Mouse (Mus musculus) limb, embryonic 10.5 days (tissue): ENCODE results near the gene Prkar1b. TPM values are rescaled to one million over a fixed set of nuclear protein-coding genes. Genes with fewer than 3 reads are reported as not detected.
A peak's percentile ranks its signal among the peaks of the same experiment; 100 is the strongest.

Experiments used
- DNase-seq: peaks from one replicate; pipeline ENCODE4 v3.0.0-alpha.2; 2017; ENCODE audit warnings: low spot score
- H3K27ac ChIP-seq: fragments of 300-500 bp; sonication (generic); 2 replicates; pipeline ENCODE4 v1.5.1; 2016; ENCODE audit warnings: mild to moderate bottlenecking
- H3K27me3 ChIP-seq: fragments of 300-500 bp; sonication (generic); 2 replicates; pipeline ENCODE4 v1.6.1; 2016; ENCODE audit warnings: low read depth, mild to moderate bottlenecking; ENCODE audit not compliant: poor library complexity, severe bottlenecking
- H3K36me3 ChIP-seq: fragments of 300-500 bp; sonication (generic); 2 replicates; pipeline ENCODE4 v1.6.1; 2016; ENCODE audit warnings: mild to moderate bottlenecking, moderate library complexity
- H3K4me1 ChIP-seq: fragments of 300-500 bp; sonication (generic); 2 replicates; pipeline ENCODE4 v1.6.1; 2016
- H3K4me3 ChIP-seq: fragments of 300-500 bp; sonication (generic); 2 replicates; pipeline ENCODE4 v1.5.1; 2016; ENCODE audit warnings: mild to moderate bottlenecking, moderate library complexity
- H3K9me3 ChIP-seq: fragments of 300-500 bp; sonication (generic); replicated peaks from 2 replicates; pipeline ENCODE4 v1.6.1; 2016; ENCODE audit warnings: mild to moderate bottlenecking
- WGBS: fragments of 180-500 bp; shearing (Covaris S2); methylation state at CpG from one replicate; pipeline ENCODE4 v1.1.7; 2016; 5-methylcytosine and 5-hydroxymethylcytosine counted together
- polyA plus RNA-seq: library from polyadenylated mRNA; unstranded; fragments of >200 nt; fragmentation: Nextera tagmentation; extraction: Ambion mirVana; gene quantifications from 2 replicates; pipeline ENCODE4 v1.2.1, GENCODE M21; 2016

Prkar1b gene
- polyA plus RNA-seq, 1 experiment from 2014 or later: 4.9 TPM

DNA sequence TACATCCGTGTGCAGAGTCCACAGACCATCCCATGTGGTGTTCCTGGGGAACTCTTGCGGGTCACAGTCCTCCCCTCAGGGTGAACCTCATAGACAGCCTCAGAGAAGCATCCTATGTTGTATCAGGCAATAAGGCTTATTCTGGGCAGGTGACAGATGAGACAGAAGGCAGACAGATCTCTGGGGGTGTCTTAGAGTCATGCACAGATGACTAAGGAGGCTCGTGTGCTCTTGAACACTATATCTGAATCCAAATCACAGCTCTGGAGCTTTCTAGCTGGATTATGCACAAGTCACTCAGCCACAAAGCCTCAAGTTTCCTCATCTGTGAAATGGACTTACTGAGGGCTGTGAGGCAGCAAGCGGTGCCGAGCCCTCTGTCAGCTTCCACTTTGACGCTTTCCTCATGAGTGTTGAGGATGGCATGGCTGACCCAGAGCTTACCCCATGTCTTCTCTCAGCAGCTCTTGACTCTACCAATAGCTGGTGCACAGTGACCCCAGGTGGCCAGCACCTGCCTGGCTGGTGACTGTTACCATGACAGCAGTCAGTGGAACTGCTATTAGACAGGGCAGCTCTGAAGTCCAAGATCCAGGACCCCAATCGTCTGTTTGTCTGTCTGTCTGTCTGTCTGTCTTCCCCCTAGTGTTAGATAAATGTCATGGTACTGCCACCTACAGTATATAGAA is 64.8 kb downstream of the Prkar1b start:
- H3K4me1 ChIP-seq: peaks cover 10% of the 10 kb centered on the region; the same call in 1 of the 2 replicates
- DNase-seq: peak; percentile 52
- no peak overlapping the region for H3K4me3 ChIP-seq
- WGBS: 72% methylated on average over 7 of the region's 7 CpGs
- H3K9me3 ChIP-seq: no peaks in the 10 kb centered on the region
- H3K27me3 ChIP-seq: no peaks in the 10 kb centered on the region
- no peaks in the 10 kb centered on the region for H3K36me3 ChIP-seq
- no peak overlapping the region for H3K27ac ChIP-seq

DNA sequence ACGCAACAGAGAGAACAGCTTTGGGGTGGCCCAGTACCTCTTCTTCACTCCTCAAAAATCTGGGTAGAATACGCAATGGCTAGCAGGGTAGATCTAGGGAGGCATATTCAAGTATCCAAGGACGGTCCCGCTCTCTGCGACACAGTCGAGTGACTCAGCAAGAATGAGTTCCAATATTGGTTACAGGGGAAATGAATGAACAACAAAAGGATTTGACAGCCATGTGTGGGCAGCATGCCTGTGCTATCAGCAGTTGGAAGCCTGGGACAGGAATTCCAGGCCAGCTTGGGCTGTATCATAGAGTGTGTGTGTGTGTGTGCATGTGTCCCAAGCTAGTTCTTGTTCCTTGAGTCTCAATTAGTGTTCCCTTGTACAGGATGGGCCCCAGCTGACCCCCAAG is 65.5 kb downstream of the Prkar1b start:
- Histone ChIP-seq H3K36me3 (no peaks in the 10 kb centered on the region), H3K27me3 (no peaks in the 10 kb centered on the region), H3K4me3 (no peak overlapping the region), H3K9me3 (no peaks in the 10 kb centered on the region), H3K4me1 (peaks cover 5% of the 10 kb centered on the region; the same call in 1 of the 2 replicates), H3K27ac (no peak overlapping the region)
- no peak for DNase-seq
- WGBS: 90% methylated on average over 6 of the region's 6 CpGs

- WGBS: 84% methylated on average over 4 of the region's 4 CpGs
- H3K27me3 ChIP-seq: no peaks in the 10 kb centered on the region
- H3K9me3 ChIP-seq: no peaks in the 10 kb centered on the region
- no peak overlapping the region for H3K4me3 ChIP-seq
- H3K4me1 ChIP-seq: peaks cover 4% of the 10 kb centered on the region; the same call in 1 of the 2 replicates
- H3K27ac ChIP-seq: no peak overlapping the region
- no peak for DNase-seq
- no peaks in the 10 kb centered on the region for H3K36me3 ChIP-seq
These were observed 66.0 kb downstream of the Prkar1b start for GRCm38 (mm10) chr5:139083841-139084240.

- no peaks in the 10 kb centered on the region for H3K27me3 ChIP-seq
- no peak overlapping the region for H3K4me3 ChIP-seq
- H3K27ac ChIP-seq: no peak overlapping the region
- H3K4me1 ChIP-seq: peaks cover 23% of the 10 kb centered on the region; the same call in 1 of the 2 replicates
- H3K9me3 ChIP-seq: no peaks in the 10 kb centered on the region
- H3K36me3 ChIP-seq: no peaks in the 10 kb centered on the region
- no peak for DNase-seq
- 70% methylated on average over 6 of the region's 6 CpGs for WGBS
These were observed 68.4 kb downstream of the Prkar1b start for GRCm38 (mm10) chr5:139081370-139081769.

- no peaks in the 10 kb centered on the region for H3K36me3 ChIP-seq
- no peaks in the 10 kb centered on the region for H3K9me3 ChIP-seq
- peaks cover 32% of the 10 kb centered on the region for H3K4me1 ChIP-seq
- no peak overlapping the region for H3K4me3 ChIP-seq
- no peaks in the 10 kb centered on the region for H3K27me3 ChIP-seq
- 60% methylated on average over 4 of the region's 4 CpGs for WGBS
- peak overlapping the region; percentile 28; the same call in 1 of the 2 replicates for H3K27ac ChIP-seq
- DNase-seq: no peak
These were observed 71.7 kb downstream of the Prkar1b start for GRCm38 (mm10) chr5:139078156-139078462.

GRCm38 (mm10) chr5:139077311-139078155 is 72.3 kb downstream of the Prkar1b start:
- H3K9me3 ChIP-seq: no peaks in the 10 kb centered on the region
- peak overlapping the region; percentile 42 for H3K27ac ChIP-seq
- DNase-seq: no peak
- H3K4me1 ChIP-seq: peaks cover 32% of the 10 kb centered on the region
- no peaks in the 10 kb centered on the region for H3K27me3 ChIP-seq
- no peaks in the 10 kb centered on the region for H3K36me3 ChIP-seq
- 74% methylated on average over 11 of the region's 11 CpGs for WGBS
- no peak overlapping the region for H3K4me3 ChIP-seq

DNA sequence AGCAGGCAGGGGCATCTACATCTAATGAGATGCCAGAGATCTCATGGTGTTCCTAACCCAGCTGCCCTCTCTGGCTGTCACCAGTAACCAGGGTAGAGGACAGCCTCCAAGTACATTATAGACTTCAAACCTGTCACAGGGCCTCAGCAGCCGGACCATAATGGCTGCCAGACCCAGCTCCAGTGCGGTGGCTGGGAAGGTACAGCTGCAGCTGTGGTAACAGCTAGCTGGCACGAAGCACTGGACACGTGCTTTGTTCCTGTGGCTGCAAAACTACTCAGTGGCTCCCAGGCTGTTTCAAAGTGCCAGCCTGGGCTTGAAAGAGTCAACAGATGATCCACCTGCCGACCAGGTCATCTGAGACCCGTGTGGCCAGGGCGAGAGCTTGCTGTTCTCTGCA is 73.4 kb downstream of the Prkar1b start:
- Histone ChIP-seq H3K36me3 (no peaks in the 10 kb centered on the region), H3K27ac (no peak overlapping the region), H3K4me3 (no peak overlapping the region), H3K27me3 (no peaks in the 10 kb centered on the region), H3K4me1 (peaks cover 29% of the 10 kb centered on the region), H3K9me3 (no peaks in the 10 kb centered on the region)
- DNase-seq: no peak
- WGBS: 86% methylated on average over 7 of the region's 7 CpGs

GRCm38 (mm10) chr5:139075791-139076190 is 74.0 kb downstream of the Prkar1b start:
- Histone ChIP-seq H3K27me3 (no peaks in the 10 kb centered on the region), H3K36me3 (no peaks in the 10 kb centered on the region), H3K9me3 (no peaks in the 10 kb centered on the region), H3K4me3 (no peak overlapping the region), H3K4me1 (peaks cover 28% of the 10 kb centered on the region), H3K27ac (no peak overlapping the region)
- DNase-seq: no peak
- 66% methylated on average over 9 of the region's 9 CpGs for WGBS

DNA sequence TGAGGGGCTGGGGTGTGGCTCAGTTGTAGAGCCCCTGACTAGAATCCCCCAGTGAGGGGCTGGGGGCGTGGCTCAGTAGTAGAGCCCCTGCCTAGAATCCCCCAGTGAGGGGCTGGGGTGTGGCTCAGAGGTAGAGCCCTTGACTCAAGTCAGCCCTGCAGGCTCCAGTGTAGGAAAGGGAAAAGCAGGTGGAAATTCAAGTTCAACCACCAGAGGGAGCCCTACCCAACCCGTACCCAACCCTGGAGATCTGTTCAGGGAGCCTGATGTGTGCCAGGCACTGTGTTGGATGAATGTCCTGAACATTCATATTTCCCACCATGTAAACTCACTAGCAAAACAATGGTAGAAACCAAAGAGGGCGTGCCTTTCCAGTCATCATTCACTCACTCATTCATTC is 74.7 kb downstream of the Prkar1b start:
- DNase-seq: peak; percentile 65
- Histone ChIP-seq H3K27me3 (no peaks in the 10 kb centered on the region), H3K9me3 (no peaks in the 10 kb centered on the region), H3K27ac (no peak overlapping the region), H3K4me1 (peaks cover 28% of the 10 kb centered on the region), H3K36me3 (no peaks in the 10 kb centered on the region), H3K4me3 (no peak overlapping the region)
- WGBS: 40% methylated on average over 3 of the region's 3 CpGs

- Histone ChIP-seq H3K36me3 (no peaks in the 10 kb centered on the region), H3K4me1 (peaks cover 28% of the 10 kb centered on the region), H3K27ac (no peak overlapping the region), H3K27me3 (no peaks in the 10 kb centered on the region), H3K4me3 (no peak overlapping the region), H3K9me3 (no peaks in the 10 kb centered on the region)
- no peak for DNase-seq
- 91% methylated on average over 7 of the region's 7 CpGs for WGBS
These were observed 75.8 kb downstream of the Prkar1b start for GRCm38 (mm10) chr5:139073977-139074376.

DNA sequence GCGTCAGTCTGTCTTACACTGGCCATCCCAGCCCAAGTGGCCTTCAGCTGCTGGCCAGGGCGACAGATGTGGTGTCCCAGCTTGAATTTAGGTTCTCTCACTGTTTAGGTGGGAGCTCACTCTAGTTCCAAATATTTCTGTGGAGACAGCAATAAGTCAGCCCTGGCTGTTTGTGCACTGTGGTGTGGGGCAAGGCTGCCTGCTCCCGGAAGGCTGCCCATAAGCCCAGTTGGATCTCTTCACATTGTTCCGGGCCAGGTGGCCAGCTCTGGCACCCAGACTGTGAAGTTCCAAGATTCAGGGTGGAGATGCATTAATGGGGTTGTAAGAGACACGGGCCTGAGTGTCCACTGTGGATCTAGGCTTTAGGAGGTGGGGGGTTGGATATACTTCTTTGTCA is 76.9 kb downstream of the Prkar1b start:
- H3K27ac ChIP-seq: no peak overlapping the region
- 93% methylated on average over 5 of the region's 5 CpGs for WGBS
- no peaks in the 10 kb centered on the region for H3K9me3 ChIP-seq
- no peaks in the 10 kb centered on the region for H3K36me3 ChIP-seq
- H3K4me3 ChIP-seq: no peak overlapping the region
- peaks cover 23% of the 10 kb centered on the region for H3K4me1 ChIP-seq
- no peaks in the 10 kb centered on the region for H3K27me3 ChIP-seq
- DNase-seq: no peak

DNA sequence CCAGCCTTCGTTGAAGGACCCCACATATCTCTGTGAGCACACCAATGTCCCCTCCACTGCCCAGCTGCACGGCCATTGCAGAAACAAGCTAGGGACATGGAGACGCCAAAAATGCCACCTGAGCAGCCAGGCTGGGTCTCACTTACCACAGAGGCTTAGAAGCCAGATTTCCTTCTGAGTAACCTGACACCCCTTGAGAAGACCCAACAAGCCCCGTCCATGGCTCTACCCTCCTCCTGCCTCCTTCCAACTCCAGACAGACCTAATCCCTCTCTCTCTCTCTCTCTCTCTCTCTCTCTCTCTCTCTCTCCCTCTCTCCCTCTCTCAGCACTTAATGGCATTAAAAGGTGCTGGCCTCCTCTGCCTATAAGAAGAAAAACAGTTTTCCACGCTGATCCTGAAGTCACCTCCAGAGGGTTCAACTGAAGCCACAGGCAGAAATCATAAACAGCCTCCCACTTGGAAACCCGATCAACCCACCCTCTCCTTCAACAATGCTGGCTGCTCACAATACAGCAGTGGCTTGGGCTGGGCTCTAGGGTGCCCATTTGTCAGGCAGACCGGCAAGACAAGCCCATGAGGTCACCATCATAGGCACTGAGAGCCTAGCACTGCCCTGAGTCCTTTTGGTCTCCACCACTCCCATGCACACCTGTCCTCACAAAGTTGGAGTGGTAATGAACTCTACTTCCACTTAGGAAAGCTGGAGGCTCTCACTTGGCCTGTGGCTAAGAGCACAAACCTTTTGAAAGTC is 82.8 kb downstream of the Prkar1b start:
- Histone ChIP-seq H3K27ac (0 out of 2 replicates have a peak overlapping the region, but pooled peaks have one; percentile 31), H3K27me3 (no peaks in the 10 kb centered on the region), H3K9me3 (no peaks in the 10 kb centered on the region), H3K4me3 (no peak overlapping the region), H3K36me3 (no peaks in the 10 kb centered on the region), H3K4me1 (peaks cover 13% of the 10 kb centered on the region)
- peak; percentile 40 for DNase-seq
- 34% methylated on average over 7 of the region's 7 CpGs for WGBS

- no peak for DNase-seq
- no peaks in the 10 kb centered on the region for H3K9me3 ChIP-seq
- peaks cover 16% of the 10 kb centered on the region for H3K4me1 ChIP-seq
- WGBS: 73% methylated on average over 5 of the region's 5 CpGs
- H3K36me3 ChIP-seq: no peaks in the 10 kb centered on the region
- no peak overlapping the region for H3K4me3 ChIP-seq
- H3K27me3 ChIP-seq: no peaks in the 10 kb centered on the region
- H3K27ac ChIP-seq: no peak overlapping the region
These were observed 85.2 kb downstream of the Prkar1b start for GRCm38 (mm10) chr5:139064611-139065010.
